Mouse (Mus musculus) cerebellum, adult 2 months (tissue): ENCODE data around the gene Cbx4.

Experiments used
- CTCF ChIP-seq: fragments of 200-500 bp; IDR thresholded peaks from 2 replicates; pipeline ENCODE4 v1.5.1; 2011; ENCODE audit warnings: low read depth, mild to moderate bottlenecking, control low read depth, low read length, moderate library complexity, borderline replicate concordance; ENCODE audit not compliant: insufficient read depth
- POLR2A ChIP-seq: fragments of 200-500 bp; IDR thresholded peaks from 2 replicates; pipeline ENCODE4 v1.6.1; 2011; ENCODE audit warnings: low read length, control low read depth, borderline replicate concordance; ENCODE audit not compliant: insufficient read depth

DNA sequence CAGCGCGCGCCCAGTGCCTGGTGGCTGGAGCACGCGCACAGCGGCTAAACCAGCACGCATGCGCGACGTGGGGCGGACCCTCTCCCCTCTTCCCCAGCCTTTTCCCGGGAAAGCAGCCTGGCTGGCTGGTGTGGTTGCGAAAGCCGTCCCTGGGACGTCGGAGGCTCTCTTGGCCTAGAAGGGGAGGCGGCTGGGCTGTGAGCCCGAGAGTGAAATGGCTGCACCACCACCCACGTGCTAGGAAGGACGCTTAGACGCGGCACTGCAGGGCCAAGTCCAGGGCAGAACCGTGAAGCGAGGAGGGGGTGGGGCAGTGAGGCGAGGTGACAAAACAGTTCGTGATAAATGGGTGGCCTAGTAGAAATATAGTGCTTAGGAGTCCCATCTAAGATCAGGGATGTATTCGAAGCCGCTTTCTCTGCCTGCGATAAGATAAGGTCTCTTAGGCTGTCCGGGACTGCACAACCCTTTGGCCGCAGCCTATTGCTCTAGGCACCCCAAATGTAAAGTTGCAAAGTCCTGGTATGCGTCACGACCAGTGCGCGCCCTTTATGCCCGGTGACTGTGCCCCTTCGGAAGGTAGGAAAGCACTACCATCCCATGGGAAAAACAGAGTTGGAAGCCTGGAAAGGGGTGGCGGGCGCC lies 39.3 kb downstream of the Cbx4 start:
- TF ChIP-seq POLR2A (no peak), CTCF (no peak)
